Mouse (Mus musculus): ENCODE results near the gene Fbxo47. TPM values are rescaled to one million over a fixed set of nuclear protein-coding genes. Genes with fewer than 3 reads are reported as not detected.
A peak's percentile ranks its signal among the peaks of the same experiment; 100 is the strongest.
"Not testable (repeated sequence)": the region's sequence is repeated elsewhere in the genome, so short reads cannot be mapped to it uniquely, and the experiment has no call there.

Fbxo47 gene
- polyA plus RNA-seq, 1 experiment from 2014 or later, result 1.0 TPM

- Histone ChIP-seq H3K9ac (ENCODE audit: low read depth, low read length) (peak within 1 kb of the TSS; percentile 73), H3K27me3 (ENCODE audit: control insufficient read depth, insufficient read depth, low read length) (no peaks in the 10 kb centered on the region), H3K9me3 (ENCODE audit: control insufficient read depth, low read length) (no peaks in the 10 kb centered on the region), H3K4me2 (replicated peaks; ENCODE audit: low read depth, low read length) (peak within 1 kb of the TSS; percentile 31), H3K4me1 (replicated peaks; ENCODE audit: control insufficient read depth, insufficient read depth, low read length) (no peaks in the 10 kb centered on the region; the same call in 1 of the 2 replicates), H3K36me3 (ENCODE audit: control insufficient read depth, insufficient read depth, low read length) (no peaks in the 10 kb centered on the region; the same call in 1 of the 2 replicates), H3K27ac (ENCODE audit: low read depth, low read length) (peak within 1 kb of the TSS; percentile 78), H3K4me3 (ENCODE audit: low read depth, low read length) (peak within 1 kb of the TSS; percentile 53)
- WGBS, result 4% methylated on average over 6 of the region's 6 CpGs
- ATAC-seq (ENCODE audit: low FRiP score) (peak; percentile 49), DNase-seq (ENCODE audit: low spot score) (peak; percentile 65)
Measured at GRCm38 (mm10) chr11:97840539-97840954, 43.4 kb downstream of the Fbxo47 start, which contains the start of gene B230217C12Rik. Gene B230217C12Rik, plus strand, starts transcription at chr11:97840780.

GRCm38 (mm10) chr11:97840135-97840490 is 43.8 kb downstream of the Fbxo47 start:
- Histone ChIP-seq H3K9me3 (ENCODE audit: control insufficient read depth, low read length) (no peaks in the 10 kb centered on the region), H3K27me3 (ENCODE audit: control insufficient read depth, insufficient read depth, low read length) (no peaks in the 10 kb centered on the region), H3K4me2 (replicated peaks; ENCODE audit: low read depth, low read length) (peak overlapping the region; percentile 31; the same call in 1 of the 2 replicates), H3K4me1 (replicated peaks; ENCODE audit: control insufficient read depth, insufficient read depth, low read length) (no peaks in the 10 kb centered on the region; the same call in 1 of the 2 replicates), H3K36me3 (ENCODE audit: control insufficient read depth, insufficient read depth, low read length) (no peaks in the 10 kb centered on the region; the same call in 1 of the 2 replicates), H3K9ac (ENCODE audit: low read depth, low read length) (no peak overlapping the region), H3K4me3 (ENCODE audit: low read depth, low read length) (no peak overlapping the region), H3K27ac (ENCODE audit: low read depth, low read length) (no peak overlapping the region)
- ATAC-seq (ENCODE audit: low FRiP score) (no peak), DNase-seq (ENCODE audit: low spot score) (no peak)
- 61% methylated on average over 2 of the region's 2 CpGs for WGBS

GRCm38 (mm10) chr11:97839441-97840134 is 44.4 kb downstream of the Fbxo47 start:
- Histone ChIP-seq H3K4me2 (replicated peaks; ENCODE audit: low read depth, low read length) (no peak overlapping the region), H3K4me1 (replicated peaks; ENCODE audit: control insufficient read depth, insufficient read depth, low read length) (no peaks in the 10 kb centered on the region; the same call in 1 of the 2 replicates), H3K36me3 (ENCODE audit: control insufficient read depth, insufficient read depth, low read length) (peaks cover 1% of the 10 kb centered on the region; the same call in 1 of the 2 replicates), H3K9ac (ENCODE audit: low read depth, low read length) (no peak overlapping the region), H3K4me3 (ENCODE audit: low read depth, low read length) (no peak overlapping the region), H3K27ac (ENCODE audit: low read depth, low read length) (0 out of 2 replicates have a peak overlapping the region, but pooled peaks have one; percentile 36), H3K27me3 (ENCODE audit: control insufficient read depth, insufficient read depth, low read length) (no peaks in the 10 kb centered on the region), H3K9me3 (ENCODE audit: control insufficient read depth, low read length) (no peaks in the 10 kb centered on the region)
- DNase-seq (ENCODE audit: low spot score) (no peak), ATAC-seq (ENCODE audit: low FRiP score) (no peak)
- WGBS, result 51% methylated on average over 11 of the region's 11 CpGs

- Histone ChIP-seq H3K27ac (ENCODE audit: low read depth, low read length) (0 out of 2 replicates have a peak overlapping the region, but pooled peaks have one; percentile 36), H3K36me3 (ENCODE audit: control insufficient read depth, insufficient read depth, low read length) (peaks cover 3% of the 10 kb centered on the region; the same call in 1 of the 2 replicates), H3K4me2 (replicated peaks; ENCODE audit: low read depth, low read length) (no peak overlapping the region), H3K4me1 (replicated peaks; ENCODE audit: control insufficient read depth, insufficient read depth, low read length) (no peaks in the 10 kb centered on the region; the same call in 1 of the 2 replicates), H3K9me3 (ENCODE audit: control insufficient read depth, low read length) (no peaks in the 10 kb centered on the region), H3K27me3 (ENCODE audit: control insufficient read depth, insufficient read depth, low read length) (no peaks in the 10 kb centered on the region), H3K9ac (ENCODE audit: low read depth, low read length) (no peak overlapping the region), H3K4me3 (ENCODE audit: low read depth, low read length) (no peak overlapping the region)
- 38% methylated on average over 10 of the region's 10 CpGs for WGBS
- DNase-seq (ENCODE audit: low spot score) (no peak), ATAC-seq (ENCODE audit: low FRiP score) (no peak)
Measured at GRCm38 (mm10) chr11:97838779-97839440, 45.0 kb downstream of the Fbxo47 start.

- DNase-seq (ENCODE audit: low spot score), result no peak
- ATAC-seq (ENCODE audit: low FRiP score), result no peak
- peaks cover 3% of the 10 kb centered on the region; the same call in 1 of the 2 replicates for H3K36me3 ChIP-seq (ENCODE audit: control insufficient read depth, insufficient read depth, low read length)
- no peaks in the 10 kb centered on the region for H3K9me3 ChIP-seq (ENCODE audit: control insufficient read depth, low read length)
- no peaks in the 10 kb centered on the region; the same call in 1 of the 2 replicates for H3K4me1 ChIP-seq (replicated peaks; ENCODE audit: control insufficient read depth, insufficient read depth, low read length)
- H3K4me3 ChIP-seq (ENCODE audit: low read depth, low read length), result no peak overlapping the region
- no peak overlapping the region for H3K9ac ChIP-seq (ENCODE audit: low read depth, low read length)
- 76% methylated on average over 7 of the region's 7 CpGs for WGBS
- H3K27me3 ChIP-seq (ENCODE audit: control insufficient read depth, insufficient read depth, low read length), result no peaks in the 10 kb centered on the region
- H3K27ac ChIP-seq (ENCODE audit: low read depth, low read length), result no peak overlapping the region
- H3K4me2 ChIP-seq (replicated peaks; ENCODE audit: low read depth, low read length), result no peak overlapping the region
Measured at GRCm38 (mm10) chr11:97837641-97838149, 46.3 kb downstream of the Fbxo47 start.

- 66% methylated on average over 9 of the region's 9 CpGs for WGBS
- not testable (repeated sequence) for H3K9ac ChIP-seq (ENCODE audit: low read depth, low read length); H3K4me1 ChIP-seq (replicated peaks; ENCODE audit: control insufficient read depth, insufficient read depth, low read length); H3K27ac ChIP-seq (ENCODE audit: low read depth, low read length); H3K9me3 ChIP-seq (ENCODE audit: control insufficient read depth, low read length); H3K4me3 ChIP-seq (ENCODE audit: low read depth, low read length); H3K27me3 ChIP-seq (ENCODE audit: control insufficient read depth, insufficient read depth, low read length); ATAC-seq (ENCODE audit: low FRiP score); H3K4me2 ChIP-seq (replicated peaks; ENCODE audit: low read depth, low read length); H3K36me3 ChIP-seq (ENCODE audit: control insufficient read depth, insufficient read depth, low read length); DNase-seq (ENCODE audit: low spot score)
Measured at GRCm38 (mm10) chr11:97837051-97837450, 46.9 kb downstream of the Fbxo47 start.

GRCm38 (mm10) chr11:97836541-97836940 is 47.4 kb downstream of the Fbxo47 start:
- no peaks in the 10 kb centered on the region for H3K9me3 ChIP-seq (ENCODE audit: control insufficient read depth, low read length)
- no peak overlapping the region for H3K4me2 ChIP-seq (replicated peaks; ENCODE audit: low read depth, low read length)
- DNase-seq (ENCODE audit: low spot score) (no peak), ATAC-seq (ENCODE audit: low FRiP score) (no peak)
- H3K36me3 ChIP-seq (ENCODE audit: control insufficient read depth, insufficient read depth, low read length), result peaks cover 3% of the 10 kb centered on the region; the same call in 1 of the 2 replicates
- H3K27me3 ChIP-seq (ENCODE audit: control insufficient read depth, insufficient read depth, low read length), result no peaks in the 10 kb centered on the region
- H3K9ac ChIP-seq (ENCODE audit: low read depth, low read length), result no peak overlapping the region
- no peak overlapping the region for H3K27ac ChIP-seq (ENCODE audit: low read depth, low read length)
- 58% methylated on average over 8 of the region's 8 CpGs for WGBS
- no peaks in the 10 kb centered on the region; the same call in 1 of the 2 replicates for H3K4me1 ChIP-seq (replicated peaks; ENCODE audit: control insufficient read depth, insufficient read depth, low read length)
- H3K4me3 ChIP-seq (ENCODE audit: low read depth, low read length), result no peak overlapping the region

GRCm38 (mm10) chr11:97833352-97833751 is 50.6 kb downstream of the Fbxo47 start:
- DNase-seq (ENCODE audit: low spot score) (no peak), ATAC-seq (ENCODE audit: low FRiP score) (no peak)
- WGBS, result 76% methylated on average over 14 of the region's 15 CpGs
- no peak overlapping the region for H3K27ac ChIP-seq (ENCODE audit: low read depth, low read length)
- H3K27me3 ChIP-seq (ENCODE audit: control insufficient read depth, insufficient read depth, low read length), result no peaks in the 10 kb centered on the region
- H3K36me3 ChIP-seq (ENCODE audit: control insufficient read depth, insufficient read depth, low read length), result peaks cover 3% of the 10 kb centered on the region; the same call in 1 of the 2 replicates
- no peak overlapping the region for H3K9ac ChIP-seq (ENCODE audit: low read depth, low read length)
- no peak overlapping the region for H3K4me3 ChIP-seq (ENCODE audit: low read depth, low read length)
- no peaks in the 10 kb centered on the region for H3K9me3 ChIP-seq (ENCODE audit: control insufficient read depth, low read length)
- H3K4me2 ChIP-seq (replicated peaks; ENCODE audit: low read depth, low read length), result no peak overlapping the region
- H3K4me1 ChIP-seq (replicated peaks; ENCODE audit: control insufficient read depth, insufficient read depth, low read length), result no peaks in the 10 kb centered on the region

Data from hindbrain, embryonic 11.5 days (tissue).